Mouse (Mus musculus): Measurements from ENCODE around the gene Gm11634.

DNA sequence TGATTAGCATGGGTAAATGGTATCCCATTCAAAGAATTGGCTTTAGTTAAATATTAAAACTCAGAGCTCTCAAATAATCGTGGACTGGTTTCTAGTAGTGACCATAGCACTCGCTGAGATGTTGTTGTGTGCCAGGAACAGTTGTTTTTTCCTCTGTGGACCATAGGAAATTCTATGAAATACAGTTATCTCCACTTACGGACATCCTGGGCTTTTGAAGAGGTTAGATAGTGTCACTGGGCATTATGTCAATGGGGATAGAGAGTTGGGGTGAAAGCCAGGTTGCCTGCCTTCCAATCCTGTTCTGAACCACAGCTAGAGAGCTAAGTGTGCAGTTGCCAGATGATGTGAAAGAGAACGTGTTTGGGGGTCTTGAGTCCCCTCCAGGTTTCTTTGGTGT is 13.3 kb downstream of the Gm11634 start:
- no peak for TF ChIP-seq EP300 (optimal IDR thresholded peaks at IDR 0.05)
- no peak for TF ChIP-seq CTCF (IDR thresholded peaks at IDR 0.05; ENCODE audit: low read depth)

All from stomach, postnatal 0 days (tissue).